Mouse (Mus musculus): ENCODE results near the gene Hnrnpul2. TPM values are rescaled to one million over a fixed set of nuclear protein-coding genes. Genes with fewer than 3 reads are reported as not detected.

Hnrnpul2 gene
- 59.4 and 120 TPM in 2 replicates for polyA plus RNA-seq (2012; ENCODE audit: low replicate concordance)

DNA sequence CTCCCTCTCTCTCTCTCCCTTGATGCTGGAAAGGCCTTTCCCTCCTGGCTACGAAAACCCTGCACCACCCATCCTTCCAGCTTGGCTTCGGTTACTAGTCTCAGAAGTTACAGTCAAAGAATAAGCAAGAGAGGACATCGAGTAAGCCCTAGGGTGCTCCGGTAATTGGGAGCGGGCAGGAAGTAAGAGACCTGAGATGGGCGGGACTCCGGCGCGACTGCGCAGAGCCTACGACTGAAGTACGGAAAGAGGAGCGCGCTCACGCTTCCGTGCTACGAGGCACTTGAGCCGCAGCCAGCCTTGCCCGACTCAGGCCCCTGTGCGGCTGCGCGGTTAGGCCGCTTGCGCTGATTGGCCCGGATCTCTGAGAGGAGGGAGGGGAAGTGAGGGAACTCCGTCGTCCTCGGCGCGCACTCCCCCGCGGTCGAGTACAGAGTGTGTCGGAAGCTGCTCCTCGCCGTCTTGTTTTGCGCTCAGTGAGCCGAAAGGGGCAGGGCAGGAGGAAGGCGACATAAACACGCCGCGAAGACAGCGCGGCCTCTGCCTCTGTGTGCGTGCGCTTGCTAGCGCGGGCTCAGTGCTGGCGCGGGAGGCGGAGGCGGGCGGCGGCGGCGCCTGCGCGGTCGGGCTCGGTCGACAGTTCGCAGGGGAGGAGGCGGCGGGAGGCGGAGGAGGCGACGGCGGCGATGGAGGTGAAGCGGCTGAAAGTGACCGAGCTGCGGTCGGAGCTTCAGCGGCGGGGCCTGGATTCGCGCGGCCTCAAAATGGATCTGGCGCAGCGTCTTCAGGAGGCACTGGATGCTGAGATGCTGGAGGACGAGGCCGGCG is at the start of gene Hnrnpul2:
TSS of gene Hnrnpul2 (plus strand) at position 415 of the 828 bp plus-strand sequence.

DNA sequence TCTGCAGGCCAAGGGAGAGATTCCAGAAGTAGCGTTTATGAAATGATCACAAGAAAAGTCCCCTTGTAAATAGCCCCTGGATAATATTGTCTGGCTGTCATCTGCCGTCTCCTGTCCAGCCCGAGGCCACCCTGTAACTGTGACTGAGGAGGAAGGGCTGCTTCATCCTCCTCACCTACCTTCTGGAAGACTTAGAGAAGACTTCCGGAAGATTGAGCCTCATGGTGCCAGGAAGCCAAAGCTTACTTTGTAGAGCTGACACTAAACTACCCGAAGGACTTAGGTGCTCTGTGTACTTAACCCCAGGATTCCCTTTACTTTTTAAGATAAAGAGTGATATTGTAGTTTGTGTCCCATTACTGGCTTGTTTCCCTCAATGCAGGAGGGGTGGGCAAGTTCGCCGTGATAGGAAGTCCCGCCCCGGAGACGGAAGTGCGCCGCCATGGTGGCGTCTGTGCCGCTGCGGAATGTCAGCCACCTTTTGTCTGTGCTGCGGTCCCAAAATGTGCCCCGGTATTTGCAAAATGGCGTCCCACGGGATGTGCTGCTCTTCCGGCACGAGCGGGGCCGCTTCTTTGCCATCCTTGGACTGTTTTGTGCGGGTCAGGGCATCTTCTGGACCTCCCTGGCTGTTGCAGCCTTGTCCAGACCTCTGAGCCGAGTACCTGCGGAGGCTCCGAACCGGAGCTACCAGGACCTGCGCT is 49.1 kb upstream of the Hnrnpul2 start, which contains the start of gene Tmem223:
TSS of gene Tmem223 (plus strand) at position 430 of the 704 bp plus-strand sequence.

DNA sequence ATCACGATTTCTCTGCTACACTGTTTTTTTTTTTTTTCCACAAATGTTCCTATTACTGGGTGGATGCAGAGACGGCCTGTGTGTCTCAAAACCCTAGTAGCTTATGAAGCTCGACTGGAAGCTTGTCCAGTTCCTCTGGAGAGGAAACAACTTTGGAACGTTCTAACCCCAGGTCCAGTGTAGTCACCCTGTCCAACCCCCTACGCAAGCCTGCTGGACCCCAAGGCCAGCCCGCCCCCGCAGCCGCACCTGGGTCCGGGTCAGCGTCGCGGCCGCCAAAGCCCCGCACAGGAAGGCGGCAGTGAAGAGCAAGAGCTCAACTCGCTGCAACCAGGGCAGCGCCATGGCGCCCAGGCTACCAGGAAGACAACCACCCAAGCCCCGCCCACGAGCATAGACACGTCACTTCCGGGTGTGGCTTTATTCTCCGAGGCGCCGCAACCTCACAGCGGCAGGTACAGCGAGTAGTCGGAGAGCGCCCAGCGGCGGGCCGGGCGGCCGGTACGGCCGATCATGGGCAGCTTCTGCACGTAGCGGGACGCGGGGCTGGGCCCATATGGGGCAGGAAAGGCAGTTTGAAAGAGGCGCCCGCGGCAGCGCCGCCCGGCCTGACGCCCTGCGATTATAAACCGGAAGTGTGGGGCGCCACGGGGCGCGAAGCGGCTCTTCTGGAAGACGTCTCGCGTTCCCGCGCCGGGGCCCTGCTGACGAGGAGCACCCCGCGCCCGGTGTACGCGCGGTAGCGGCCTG is 45.5 kb upstream of the Hnrnpul2 start, which contains the start of gene Tmem179b:
TSS of gene Tmem179b (minus strand) at position 382 of the 750 bp plus-strand sequence.

DNA sequence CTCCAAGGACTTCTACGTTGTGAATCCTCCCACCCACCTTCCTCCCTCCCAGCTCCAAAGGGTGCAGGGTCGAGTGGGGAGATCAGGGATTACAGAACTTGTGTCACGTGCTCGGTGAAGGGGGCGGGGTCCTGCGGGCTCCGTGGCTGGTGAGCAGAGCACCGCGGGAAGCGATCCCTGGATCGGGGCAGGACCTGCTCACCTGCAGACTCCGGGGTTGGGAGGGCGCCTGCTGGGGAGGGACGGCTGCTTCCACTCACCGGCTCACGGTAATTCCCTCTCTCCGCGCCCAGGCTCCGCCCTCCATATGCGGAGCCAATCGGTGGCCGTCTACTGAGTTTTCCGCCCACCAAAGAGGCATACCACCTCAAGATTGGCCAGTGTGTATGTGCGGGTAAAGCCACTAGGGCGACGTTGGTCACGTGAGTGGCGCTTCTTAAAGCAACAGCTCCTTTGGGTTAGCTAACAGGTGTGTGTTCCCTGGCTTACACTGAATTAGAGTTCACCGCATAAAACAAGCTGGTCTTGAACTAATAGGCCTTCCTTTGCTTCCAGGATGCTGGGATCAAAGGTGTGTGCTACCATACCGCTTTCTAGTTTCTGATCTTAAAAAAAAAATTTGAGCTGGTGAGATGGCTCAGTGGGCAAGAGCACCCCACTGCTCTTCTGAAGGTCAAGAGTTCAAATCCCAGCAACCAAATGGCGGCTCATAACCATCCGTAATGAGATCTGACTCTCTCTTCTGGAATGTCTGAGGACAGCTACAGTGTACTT is 33.6 kb upstream of the Hnrnpul2 start, which contains the start of gene Taf6l:
TSS of gene Taf6l (minus strand) at position 410 of the 774 bp plus-strand sequence.

DNA sequence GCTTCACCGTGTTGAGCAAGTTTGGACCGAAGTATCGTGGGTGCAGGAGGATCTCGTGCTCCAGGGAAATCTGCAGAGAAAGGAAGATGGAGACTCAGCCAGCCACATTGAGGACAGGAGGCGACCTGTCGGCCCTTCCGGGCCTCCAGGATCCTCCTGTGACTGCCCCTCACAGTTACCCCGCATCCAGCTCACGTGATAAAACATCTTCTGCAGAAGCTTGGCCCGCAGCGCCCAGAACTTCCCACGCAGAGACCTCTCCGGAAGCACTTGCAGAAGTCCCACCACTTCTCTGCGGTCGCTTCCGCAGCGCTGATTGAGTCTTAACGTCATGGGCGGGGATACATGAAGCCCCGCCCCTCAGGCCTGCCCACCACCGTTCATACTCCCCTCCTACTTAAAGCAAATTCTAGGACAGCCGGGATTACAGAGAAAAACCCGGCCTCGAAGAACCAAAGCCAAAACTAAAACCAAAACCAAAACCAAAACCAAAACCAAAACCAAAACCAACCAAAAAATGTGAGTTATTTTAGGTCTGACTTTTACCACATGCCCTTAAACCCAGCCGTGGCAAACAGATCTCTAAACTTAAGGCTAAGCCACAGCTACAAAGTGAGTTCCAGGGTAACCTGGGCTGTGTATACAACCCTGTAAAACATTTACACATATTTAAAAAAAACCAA is 21.4 kb upstream of the Hnrnpul2 start, which contains the start of gene Polr2g:
TSS of gene Polr2g (minus strand) at position 314 of the 683 bp plus-strand sequence.

DNA sequence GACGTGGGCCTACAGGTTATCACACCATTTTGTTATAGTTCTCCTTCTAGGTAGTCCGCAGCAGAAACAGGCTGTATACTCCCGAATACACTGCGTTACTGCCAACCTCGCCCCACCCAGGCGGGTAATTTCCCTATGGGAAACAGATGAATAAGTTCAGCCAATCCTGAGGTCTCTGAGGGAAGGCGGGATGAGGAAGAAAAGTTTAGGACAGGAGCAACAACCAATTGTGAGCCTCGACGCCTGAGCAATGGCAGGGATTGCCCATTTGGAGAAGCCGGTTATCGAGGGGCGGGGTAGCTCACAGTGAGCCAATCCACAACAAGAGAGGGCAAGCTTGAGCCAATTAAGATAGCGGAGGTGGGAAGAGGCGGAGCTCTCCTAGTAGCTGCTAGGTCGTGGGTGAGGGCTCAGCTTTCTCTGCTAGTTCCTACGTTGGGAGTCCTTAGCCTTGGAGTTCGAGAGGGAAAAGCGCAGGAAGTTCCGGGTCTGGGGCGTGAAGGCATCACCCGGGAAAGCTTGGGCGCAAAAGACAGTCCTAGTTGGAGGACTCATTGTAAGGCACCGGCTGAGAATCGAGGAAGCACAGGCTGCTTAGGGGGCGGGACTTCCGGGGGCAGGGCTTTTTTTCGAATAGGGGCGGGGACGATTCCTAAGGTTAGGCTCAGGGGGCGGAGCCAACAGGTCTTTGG is 17.5 kb upstream of the Hnrnpul2 start, which contains the start of gene Zbtb3:
TSS of gene Zbtb3 (plus strand) at position 426 of the 692 bp plus-strand sequence.

DNA sequence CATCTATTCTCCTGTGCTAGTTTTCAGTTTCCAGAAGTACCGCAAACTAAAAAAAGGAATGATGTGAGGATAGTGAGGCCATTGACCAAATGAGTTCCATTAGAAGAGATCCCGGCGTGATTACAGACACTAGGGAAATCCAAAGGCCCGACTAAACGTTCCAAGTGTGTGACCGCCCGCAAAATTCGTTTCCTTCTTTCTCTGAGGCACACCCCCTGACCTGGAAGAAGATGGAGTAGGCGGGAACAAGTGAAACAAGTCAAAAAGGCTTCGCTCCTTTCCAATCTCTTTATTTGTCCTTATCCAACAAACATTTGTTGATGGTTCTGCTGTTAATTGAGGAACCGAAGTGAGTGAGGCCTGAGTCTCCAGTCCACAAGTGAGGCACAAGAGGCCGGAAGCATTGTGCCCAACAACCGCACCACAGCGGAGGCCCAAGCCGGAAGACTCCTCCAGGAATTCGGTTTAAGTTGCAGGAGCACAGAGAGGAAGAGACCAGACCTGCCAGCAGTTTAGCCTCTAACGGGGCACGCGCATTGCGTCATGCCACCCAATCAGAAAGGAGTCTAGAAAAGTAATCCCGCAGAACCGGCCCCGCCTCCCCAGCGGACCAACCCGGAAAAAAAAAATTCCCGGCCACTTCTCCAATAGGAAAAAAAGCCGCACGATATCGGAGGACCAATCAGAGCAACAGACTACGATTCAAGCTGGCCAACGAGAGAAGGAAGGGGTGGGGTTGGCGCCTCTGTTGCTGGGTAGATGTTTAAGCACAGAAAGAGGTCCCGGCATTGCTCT is 812 bp upstream of the Hnrnpul2 start, which contains the start of gene Ttc9c:
TSS of gene Ttc9c (minus strand) at position 533 of the 795 bp plus-strand sequence.

DNA sequence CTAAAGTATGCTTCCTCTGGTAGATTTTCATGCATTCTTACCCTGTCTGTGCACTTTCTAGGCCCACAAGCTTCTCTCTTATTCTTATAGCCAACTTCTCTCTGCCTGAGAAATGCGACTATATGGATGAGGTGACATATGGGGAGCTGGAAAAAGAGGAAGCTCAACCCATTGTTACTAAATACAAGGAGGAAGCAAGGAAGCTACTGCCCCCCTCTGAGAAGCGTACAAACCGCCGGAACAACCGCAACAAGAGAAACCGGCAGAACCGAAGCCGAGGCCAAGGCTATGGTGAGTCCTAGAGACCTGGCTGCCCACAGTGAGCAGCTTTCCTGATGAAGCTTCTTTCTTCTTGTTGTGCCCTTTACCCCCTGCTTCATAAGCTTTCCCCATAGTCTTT is 9.8 kb downstream of the Hnrnpul2 start, which contains the start of gene AC129217.1:
TSS of gene AC129217.1 (plus strand) at position 114 of the 400 bp plus-strand sequence.

DNA sequence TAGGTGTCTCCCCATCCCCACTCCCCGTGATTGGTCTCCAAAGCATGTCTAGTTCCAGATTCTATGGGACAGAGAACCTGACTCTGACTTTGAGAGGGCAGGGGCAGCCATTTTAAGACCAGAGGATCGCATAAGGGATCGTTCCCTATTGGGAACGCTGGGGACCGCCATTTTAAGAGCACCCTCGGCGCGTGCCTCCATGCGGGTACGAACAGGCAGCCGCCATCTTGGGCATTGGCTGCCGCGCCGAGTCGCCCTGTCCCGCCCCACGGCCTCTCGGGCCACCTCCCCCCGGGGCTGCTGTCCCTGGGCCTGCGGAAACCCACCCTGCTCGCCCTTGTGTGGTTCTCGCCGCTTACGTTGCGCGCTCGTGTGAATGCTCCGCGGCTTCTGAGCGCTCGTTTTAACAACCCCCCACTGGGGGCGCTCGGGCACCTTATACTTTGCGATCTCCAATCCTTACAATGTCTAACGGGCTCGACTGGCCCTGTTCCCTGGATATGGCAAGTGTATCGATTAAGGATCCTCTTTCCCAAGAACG is 17.5 kb downstream of the Hnrnpul2 start, which contains the start of gene Bscl2:
TSS of gene Bscl2 (plus strand) at position 217 of the 541 bp plus-strand sequence.

DNA sequence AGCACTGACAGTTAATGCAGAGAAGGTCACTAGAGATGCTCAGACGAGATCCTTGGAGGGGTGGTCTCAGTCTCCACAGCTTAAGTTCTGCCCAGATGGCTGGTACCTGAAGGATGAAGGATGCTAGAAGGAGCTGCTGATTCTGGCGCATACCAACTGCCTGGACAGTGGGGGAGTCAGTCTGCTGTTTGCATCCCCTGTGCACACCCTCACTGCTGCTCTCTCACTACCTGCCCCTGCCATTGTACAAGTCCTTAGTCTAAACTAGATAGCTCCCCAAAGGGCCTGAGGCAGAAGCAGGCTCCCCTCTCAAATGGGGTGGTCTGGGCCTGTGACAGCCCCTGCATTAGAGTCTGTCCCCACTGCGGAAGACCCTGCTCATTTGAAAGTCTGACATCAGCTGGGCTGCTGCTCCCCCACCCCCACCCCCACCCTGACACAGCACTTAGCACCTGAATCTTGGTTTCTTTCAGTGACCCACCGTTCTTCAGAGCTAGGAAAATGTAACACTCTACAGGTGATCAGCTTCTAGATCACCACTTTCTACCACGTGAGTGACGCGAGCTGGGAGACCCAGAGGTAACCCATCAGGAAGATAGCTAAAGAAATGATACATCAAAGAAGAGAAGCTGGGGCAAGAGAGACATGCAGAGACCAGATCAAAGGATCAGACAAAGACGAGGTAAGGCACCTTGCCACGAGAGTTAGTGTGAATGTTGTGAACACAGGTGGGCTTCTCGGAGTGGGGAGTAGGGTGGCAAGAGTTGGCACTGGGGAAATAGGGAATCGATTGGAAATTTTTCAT is 19.5 kb downstream of the Hnrnpul2 start, which contains the start of gene Gng3:
TSS of gene Gng3 (minus strand) at position 92 of the 805 bp plus-strand sequence.

DNA sequence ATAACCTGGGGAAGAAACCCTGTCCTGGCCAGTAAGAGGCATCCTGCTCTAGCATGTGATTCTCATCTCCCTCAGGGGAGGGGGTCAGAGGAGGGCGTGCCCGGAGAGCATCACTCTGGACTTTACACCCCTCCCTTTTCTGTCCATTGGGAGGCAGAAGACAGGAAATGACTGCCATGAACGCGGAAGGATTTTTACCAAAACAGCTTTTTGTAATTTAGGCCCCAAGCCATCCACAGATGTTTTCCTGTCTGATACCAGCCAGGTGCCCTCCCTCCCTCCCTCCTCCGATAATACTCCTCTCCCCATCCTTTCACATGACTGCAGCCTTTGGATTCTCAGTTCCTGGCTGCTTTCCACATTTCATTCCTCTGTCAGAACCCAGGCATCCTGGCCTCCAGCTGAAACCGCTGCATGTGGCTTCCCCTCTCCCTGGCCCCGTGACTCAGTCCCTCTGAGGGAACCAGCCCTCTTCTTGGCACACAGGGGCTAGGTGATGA is 30.6 kb downstream of the Hnrnpul2 start, which contains the start of gene Lrrn4cl:
TSS of gene Lrrn4cl (plus strand) at position 367 of the 500 bp plus-strand sequence.

DNA sequence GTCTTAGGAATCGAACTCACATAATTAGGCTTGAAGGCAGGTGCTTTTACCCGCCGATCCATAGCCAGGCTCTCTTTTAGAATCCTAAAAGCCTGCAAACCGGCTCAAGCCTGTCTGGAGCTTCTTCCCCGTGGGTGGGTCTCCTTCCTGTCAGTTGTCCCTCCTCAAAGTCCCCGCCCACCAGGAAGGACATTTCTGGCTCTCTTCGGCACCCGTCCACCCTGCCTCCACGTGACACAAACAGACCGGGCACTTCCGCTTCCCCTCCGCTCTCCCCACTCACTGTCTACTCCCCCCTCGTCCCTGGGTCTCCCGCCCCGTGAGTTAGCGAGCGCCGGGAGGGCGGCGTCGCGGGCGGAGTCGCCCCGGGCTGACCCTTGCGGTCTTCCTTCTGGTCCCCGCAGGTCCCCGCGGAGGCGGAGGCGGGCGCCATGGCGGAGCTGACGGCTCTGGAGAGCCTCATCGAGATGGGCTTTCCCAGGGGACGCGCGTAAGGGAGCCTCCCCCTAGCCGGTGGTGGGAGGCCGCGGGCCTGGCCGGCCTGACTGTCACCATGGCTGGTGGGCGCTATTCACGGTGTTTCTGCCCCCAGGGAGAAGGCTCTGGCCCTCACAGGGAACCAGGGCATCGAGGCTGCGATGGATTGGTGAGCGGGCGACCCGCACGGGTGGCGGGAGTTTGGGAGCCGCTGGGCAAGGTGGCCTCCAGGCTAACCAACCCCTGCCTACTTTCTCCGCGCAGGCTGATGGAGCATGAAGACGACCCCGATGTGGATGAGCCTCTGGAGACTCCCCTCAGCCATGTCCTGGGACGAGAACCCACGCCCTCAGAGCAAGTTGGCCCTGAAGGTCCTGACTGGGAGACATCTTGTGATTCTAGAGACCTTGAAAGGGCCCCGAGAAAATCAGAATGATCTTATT is 51.7 kb downstream of the Hnrnpul2 start, which contains the start of gene Ubxn1:
TSS of gene Ubxn1 (plus strand) at position 230 of the 920 bp plus-strand sequence.

DNA sequence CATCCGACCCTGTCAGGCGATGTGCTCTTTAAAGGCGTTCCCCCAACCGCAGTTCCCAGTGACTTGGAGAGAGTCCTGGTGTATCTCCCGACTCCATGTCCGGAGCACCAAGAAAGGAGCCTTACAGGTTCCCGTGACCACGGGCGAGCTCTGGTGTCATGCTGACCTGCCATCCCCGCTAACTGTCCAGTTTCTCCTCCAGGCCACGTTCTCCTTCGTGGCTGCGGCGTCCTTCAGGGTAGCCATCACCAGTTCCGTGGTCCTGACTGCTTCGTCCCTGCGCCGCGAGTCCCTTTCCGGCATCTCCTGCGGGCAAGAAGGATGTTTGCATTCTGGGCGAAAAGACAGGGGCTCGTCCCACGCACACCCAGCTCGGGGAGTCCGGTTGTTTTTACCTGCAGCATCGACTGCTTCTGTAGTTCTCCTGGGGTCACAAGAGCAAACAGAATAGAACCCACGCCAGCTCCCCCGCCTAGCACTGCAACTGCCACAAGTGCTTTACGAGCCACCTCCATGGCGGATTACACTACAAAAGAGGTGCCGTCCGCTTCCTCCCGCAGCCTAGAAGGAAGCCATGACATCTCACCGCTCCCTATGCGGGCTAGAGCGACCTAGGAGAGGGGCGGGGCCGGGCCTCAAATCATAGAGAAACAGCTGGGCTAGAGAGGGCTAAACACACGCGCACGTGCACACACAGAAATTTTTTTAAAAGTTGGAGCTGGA is 60.7 kb downstream of the Hnrnpul2 start, which contains the start of gene Uqcc3:
TSS of gene Uqcc3 (minus strand) at position 613 of the 723 bp plus-strand sequence.

DNA sequence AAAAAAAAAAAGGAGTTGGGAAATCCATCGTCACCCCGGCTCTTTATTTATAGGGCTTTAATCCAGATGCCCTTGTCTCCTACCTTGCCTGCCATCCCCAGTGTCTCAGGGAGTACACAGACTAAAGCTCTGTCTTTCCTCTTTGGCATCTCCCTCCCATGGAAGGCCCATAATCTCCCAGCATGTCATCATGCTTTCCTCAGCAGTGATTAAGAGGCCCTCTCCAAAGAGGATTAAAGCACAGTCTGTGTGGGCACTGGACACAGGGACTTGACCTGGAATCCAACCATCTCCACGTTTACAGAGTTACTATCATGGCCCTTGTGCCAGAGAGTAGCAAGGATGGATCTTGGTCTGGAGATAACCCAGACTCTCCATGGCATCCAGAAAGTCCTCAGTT is 63.8 kb downstream of the Hnrnpul2 start, which contains the start of the genes Lbhd1 and Gm49403:
TSS of gene Lbhd1 (plus strand) at position 117 of the 400 bp plus-strand sequence.
TSS of gene Gm49403 (plus strand) at position 315 of the 400 bp plus-strand sequence.

